Mouse (Mus musculus) G1E (cell line): Measurements from ENCODE around the gene Ireb2.

Experiments used
- CTCF ChIP-seq: IDR thresholded peaks from 2 replicates; pipeline ENCODE4 v1.5.1; 2012; ENCODE audit warnings: low read depth, low read length, inconsistent platforms, mixed read lengths
- GATA1 ChIP-seq: IDR thresholded peaks from 2 replicates; pipeline ENCODE4 v1.6.1; 2012; ENCODE audit warnings: borderline replicate concordance, low read length, inconsistent platforms, mixed read lengths

DNA sequence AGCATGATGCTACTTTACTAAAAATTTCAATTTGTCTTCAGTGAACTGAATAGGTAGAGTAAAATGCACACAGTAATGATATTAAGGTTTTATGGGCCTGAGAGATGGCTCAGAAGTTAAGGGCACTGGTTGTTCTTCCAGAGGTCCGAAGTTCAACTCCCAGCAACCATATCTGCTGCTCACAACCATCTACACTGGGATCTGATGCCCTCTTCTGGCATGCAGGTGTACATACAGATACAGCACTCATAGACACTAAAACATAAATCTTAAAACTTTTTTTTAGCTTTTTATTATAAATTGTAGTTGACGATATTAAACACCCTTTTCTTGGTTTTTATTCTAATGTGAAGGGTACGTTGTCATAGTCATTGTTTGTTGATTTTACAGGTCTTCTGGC is 33.5 kb downstream of the Ireb2 start:
- no peak for TF ChIP-seq CTCF
- no peak for TF ChIP-seq GATA1
